Mouse (Mus musculus): ENCODE data around the gene B4galt2. TPM values are rescaled to one million over a fixed set of nuclear protein-coding genes. Genes with fewer than 3 reads are reported as not detected.

B4galt2 gene
- polyA plus RNA-seq, 1 experiment: 0.23 TPM

GRCm38 (mm10) chr4:117867000-117867399 is 16.3 kb downstream of the B4galt2 start:
- no peaks in the 10 kb centered on the region; the same call in 1 of the 2 replicates for H3K27me3 ChIP-seq (ENCODE audit: control insufficient read depth)
- peaks cover 85% of the 10 kb centered on the region for H3K4me1 ChIP-seq (ENCODE audit: control insufficient read depth)

GRCm38 (mm10) chr4:117866083-117866482 is 17.2 kb downstream of the B4galt2 start:
- no peak overlapping the region for H3K4me3 ChIP-seq (replicated peaks)
- H3K27me3 ChIP-seq (ENCODE audit: control insufficient read depth): no peaks in the 10 kb centered on the region; the same call in 1 of the 2 replicates
- TF ChIP-seq TAL1 (IDR thresholded peaks at IDR 0.05; ENCODE audit: low read length): no peak
- no peak for TF ChIP-seq GATA1 (IDR thresholded peaks at IDR 0.05; ENCODE audit: low read length)
- H3K36me3 ChIP-seq (ENCODE audit: control insufficient read depth): peaks cover 100% of the 10 kb centered on the region
- peaks cover 79% of the 10 kb centered on the region for H3K4me1 ChIP-seq (ENCODE audit: control insufficient read depth)
- no peaks in the 10 kb centered on the region for H3K9me3 ChIP-seq (ENCODE audit: control insufficient read depth, low read length)

More at GRCm38 (mm10) chr4:117867000-117867399, 16.3 kb downstream of the B4galt2 start:
- no peak overlapping the region for H3K4me3 ChIP-seq (replicated peaks)
- H3K9me3 ChIP-seq (ENCODE audit: control insufficient read depth, low read length): no peaks in the 10 kb centered on the region
- no peak for TF ChIP-seq GATA1 (IDR thresholded peaks at IDR 0.05; ENCODE audit: low read length)
- TF ChIP-seq TAL1 (IDR thresholded peaks at IDR 0.05; ENCODE audit: low read length): no peak
- peaks cover 98% of the 10 kb centered on the region for H3K36me3 ChIP-seq (ENCODE audit: control insufficient read depth)

- TF ChIP-seq TAL1 (IDR thresholded peaks at IDR 0.05; ENCODE audit: low read length) (no peak), GATA1 (IDR thresholded peaks at IDR 0.05; ENCODE audit: low read length) (no peak)
- Histone ChIP-seq H3K9me3 (ENCODE audit: control insufficient read depth, low read length) (no peaks in the 10 kb centered on the region), H3K36me3 (ENCODE audit: control insufficient read depth) (peaks cover 100% of the 10 kb centered on the region), H3K4me3 (replicated peaks) (no peak overlapping the region), H3K27me3 (ENCODE audit: control insufficient read depth) (no peaks in the 10 kb centered on the region; the same call in 1 of the 2 replicates), H3K4me1 (ENCODE audit: control insufficient read depth) (peaks cover 75% of the 10 kb centered on the region)
Measured at GRCm38 (mm10) chr4:117862823-117863222, 20.5 kb downstream of the B4galt2 start.

- H3K27me3 ChIP-seq (ENCODE audit: control insufficient read depth): no peaks in the 10 kb centered on the region; the same call in 1 of the 2 replicates
Measured at GRCm38 (mm10) chr4:117860570-117860969, 22.7 kb downstream of the B4galt2 start.

GRCm38 (mm10) chr4:117858794-117859193 is 24.5 kb downstream of the B4galt2 start:
- no peak for TF ChIP-seq TAL1 (IDR thresholded peaks at IDR 0.05; ENCODE audit: low read length)
- no peak for TF ChIP-seq GATA1 (IDR thresholded peaks at IDR 0.05; ENCODE audit: low read length)
- Histone ChIP-seq H3K36me3 (ENCODE audit: control insufficient read depth) (peaks cover 100% of the 10 kb centered on the region), H3K4me1 (ENCODE audit: control insufficient read depth) (peaks cover 79% of the 10 kb centered on the region), H3K9me3 (ENCODE audit: control insufficient read depth, low read length) (no peaks in the 10 kb centered on the region), H3K27me3 (ENCODE audit: control insufficient read depth) (no peaks in the 10 kb centered on the region; the same call in 1 of the 2 replicates), H3K4me3 (replicated peaks) (no peak overlapping the region)

More at GRCm38 (mm10) chr4:117860570-117860969, 22.7 kb downstream of the B4galt2 start:
- Histone ChIP-seq H3K4me3 (replicated peaks) (no peak overlapping the region), H3K36me3 (ENCODE audit: control insufficient read depth) (peaks cover 100% of the 10 kb centered on the region), H3K4me1 (ENCODE audit: control insufficient read depth) (peaks cover 72% of the 10 kb centered on the region), H3K9me3 (ENCODE audit: control insufficient read depth, low read length) (no peaks in the 10 kb centered on the region)
- TF ChIP-seq TAL1 (IDR thresholded peaks at IDR 0.05; ENCODE audit: low read length): no peak
- no peak for TF ChIP-seq GATA1 (IDR thresholded peaks at IDR 0.05; ENCODE audit: low read length)

GRCm38 (mm10) chr4:117855146-117855545 is 28.1 kb downstream of the B4galt2 start:
- Histone ChIP-seq H3K27me3 (ENCODE audit: control insufficient read depth) (no peaks in the 10 kb centered on the region; the same call in 1 of the 2 replicates), H3K4me1 (ENCODE audit: control insufficient read depth) (peaks cover 87% of the 10 kb centered on the region), H3K36me3 (ENCODE audit: control insufficient read depth) (peaks cover 100% of the 10 kb centered on the region), H3K9me3 (ENCODE audit: control insufficient read depth, low read length) (no peaks in the 10 kb centered on the region), H3K4me3 (replicated peaks) (no peak overlapping the region)
- TF ChIP-seq GATA1 (IDR thresholded peaks at IDR 0.05; ENCODE audit: low read length): no peak
- TF ChIP-seq TAL1 (IDR thresholded peaks at IDR 0.05; ENCODE audit: low read length): no peak

GRCm38 (mm10) chr4:117852152-117852868 is 31.0 kb downstream of the B4galt2 start:
- TF ChIP-seq TAL1 (IDR thresholded peaks at IDR 0.05; ENCODE audit: low read length) (no peak), GATA1 (IDR thresholded peaks at IDR 0.05; ENCODE audit: low read length) (no peak)
- Histone ChIP-seq H3K27me3 (ENCODE audit: control insufficient read depth) (no peaks in the 10 kb centered on the region; the same call in 1 of the 2 replicates), H3K9me3 (ENCODE audit: control insufficient read depth, low read length) (no peaks in the 10 kb centered on the region), H3K36me3 (ENCODE audit: control insufficient read depth) (peaks cover 100% of the 10 kb centered on the region), H3K4me1 (ENCODE audit: control insufficient read depth) (peaks cover 84% of the 10 kb centered on the region), H3K4me3 (replicated peaks) (no peak overlapping the region)

- Histone ChIP-seq H3K9me3 (ENCODE audit: control insufficient read depth, low read length) (no peaks in the 10 kb centered on the region), H3K4me1 (ENCODE audit: control insufficient read depth) (peaks cover 87% of the 10 kb centered on the region), H3K36me3 (ENCODE audit: control insufficient read depth) (peaks cover 100% of the 10 kb centered on the region), H3K4me3 (replicated peaks) (no peak overlapping the region), H3K27me3 (ENCODE audit: control insufficient read depth) (no peaks in the 10 kb centered on the region; the same call in 1 of the 2 replicates)
- no peak for TF ChIP-seq GATA1 (IDR thresholded peaks at IDR 0.05; ENCODE audit: low read length)
- TF ChIP-seq TAL1 (IDR thresholded peaks at IDR 0.05; ENCODE audit: low read length): no peak
Measured at GRCm38 (mm10) chr4:117850871-117851270, 32.4 kb downstream of the B4galt2 start.

- TF ChIP-seq TAL1 (IDR thresholded peaks at IDR 0.05; ENCODE audit: low read length) (no peak), GATA1 (IDR thresholded peaks at IDR 0.05; ENCODE audit: low read length) (no peak)
- H3K36me3 ChIP-seq (ENCODE audit: control insufficient read depth): peaks cover 100% of the 10 kb centered on the region
- peaks cover 87% of the 10 kb centered on the region for H3K4me1 ChIP-seq (ENCODE audit: control insufficient read depth)
Measured at GRCm38 (mm10) chr4:117850176-117850575, 33.1 kb downstream of the B4galt2 start.

More at GRCm38 (mm10) chr4:117850176-117850575, 33.1 kb downstream of the B4galt2 start:
- no peak overlapping the region for H3K4me3 ChIP-seq (replicated peaks)
- H3K27me3 ChIP-seq (ENCODE audit: control insufficient read depth): no peaks in the 10 kb centered on the region; the same call in 1 of the 2 replicates
- H3K9me3 ChIP-seq (ENCODE audit: control insufficient read depth, low read length): no peaks in the 10 kb centered on the region

Data from erythroblast, embryonic 14.5 days (primary cell).